Comparison of ENCODE assay signal across 8 mouse cellular contexts in genomic region chrX:121479402-121479989, GRCm38 (mm10).
DNase-seq lines count a peak whose midpoint lies in the region; ATAC-seq and TF ChIP-seq lines count a peak whose summit lies in the region.

No protein-coding gene starts in this region.

- WGBS in heart, embryonic 12.5 days = 23% methylated on average over 4 of the region's 4 CpGs
- 21% methylated on average over 4 of the region's 4 CpGs for WGBS in neural tube, embryonic 13.5 days
- WGBS in stomach, postnatal 0 days = 18% methylated on average over 4 of the region's 4 CpGs

- peak overlapping the region; percentile 52 for H3K4me2 ChIP-seq in heart, embryonic 12.5 days
- 0 out of 2 replicates have a peak overlapping the region, but pooled peaks have one; percentile 5 for H3K4me2 ChIP-seq in neural tube, embryonic 13.5 days
- H3K4me2 ChIP-seq in stomach, postnatal 0 days (replicated peaks; ENCODE audit: low read depth) = no peak overlapping the region

- no peaks in the 10 kb centered on the region for H3K4me1 ChIP-seq in heart, embryonic 12.5 days (replicated peaks)
- no peaks in the 10 kb centered on the region for H3K4me1 ChIP-seq in neural tube, embryonic 13.5 days (replicated peaks)
- H3K4me1 ChIP-seq in stomach, postnatal 0 days (replicated peaks; ENCODE audit: control insufficient read depth, insufficient read depth) = no peaks in the 10 kb centered on the region

- ATAC-seq in heart, embryonic 12.5 days (ENCODE audit: insufficient number of reproducible peaks, low FRiP score) = no peak
- ATAC-seq in neural tube, embryonic 13.5 days (ENCODE audit: low read depth) = no peak
- 0 out of 2 replicates have a peak, but pooled peaks have one; percentile 21 for ATAC-seq in stomach, postnatal 0 days (ENCODE audit: low FRiP score, low TSS enrichment)

- no peak for DNase-seq in heart, adult 9 months (ENCODE audit: low spot score in 2 of 2)
- no peak for DNase-seq in neural tube, embryonic 10.5 days (ENCODE audit: extremely low spot score, low spot score)
- DNase-seq in lung, adult 18-20 months = peak; percentile 5 to 23
- no peak for DNase-seq in stomach, postnatal 0 days (ENCODE audit: low spot score)
- DNase-seq in urinary bladder, postnatal 36 days (ENCODE audit: low spot score in 2 of 2) = no peak
- no peak for DNase-seq in gastrocnemius, postnatal 4 days (ENCODE audit: low spot score in 2 of 2)

- H3K4me3 ChIP-seq in heart, embryonic 12.5 days = no peak overlapping the region
- no peak overlapping the region for H3K4me3 ChIP-seq in neural tube, embryonic 13.5 days
- H3K4me3 ChIP-seq in stomach, postnatal 0 days (ENCODE audit: low read depth, low read length) = no peak overlapping the region

- no peaks in the 10 kb centered on the region for H3K36me3 ChIP-seq in heart, embryonic 12.5 days
- no peaks in the 10 kb centered on the region for H3K36me3 ChIP-seq in neural tube, embryonic 13.5 days
- no peaks in the 10 kb centered on the region for H3K36me3 ChIP-seq in stomach, postnatal 0 days (ENCODE audit: control insufficient read depth, insufficient read depth, low read length)

- no peaks in the 10 kb centered on the region for H3K27me3 ChIP-seq in heart, embryonic 12.5 days (replicated peaks)
- H3K27me3 ChIP-seq in neural tube, embryonic 13.5 days = no peaks in the 10 kb centered on the region
- H3K27me3 ChIP-seq in stomach, postnatal 0 days (ENCODE audit: control insufficient read depth, insufficient read depth, low read length) = no peaks in the 10 kb centered on the region

- TF ChIP-seq EP300 in stomach, postnatal 0 days (optimal IDR thresholded peaks at IDR 0.05) = no peak

- TF ChIP-seq CTCF in stomach, postnatal 0 days (IDR thresholded peaks at IDR 0.05; ENCODE audit: low read depth) = no peak

- no peak overlapping the region for H3K9ac ChIP-seq in heart, embryonic 12.5 days
- H3K9ac ChIP-seq in neural tube, embryonic 13.5 days = no peak overlapping the region
- no peak overlapping the region for H3K9ac ChIP-seq in stomach, postnatal 0 days (ENCODE audit: low read length)

- H3K9me3 ChIP-seq in heart, embryonic 12.5 days (replicated peaks) = no peaks in the 10 kb centered on the region
- H3K9me3 ChIP-seq in neural tube, embryonic 13.5 days = no peaks in the 10 kb centered on the region
- H3K9me3 ChIP-seq in stomach, postnatal 0 days (ENCODE audit: control insufficient read depth, low read length) = no peaks in the 10 kb centered on the region

- no peak overlapping the region for H3K27ac ChIP-seq in heart, embryonic 12.5 days (ENCODE audit: poor library complexity, severe bottlenecking)
- no peak overlapping the region for H3K27ac ChIP-seq in neural tube, embryonic 13.5 days (replicated peaks)
- H3K27ac ChIP-seq in stomach, postnatal 0 days (replicated peaks) = no peak overlapping the region

Comparison
In these comparisons a context has a peak if more than half of its experiments do, and no peak if none do; other contexts are left out.
1. DNase-seq: peak in lung, adult 18-20 months (2 of 2); none in heart, adult 9 months (0 of 2), neural tube, embryonic 10.5 days (single experiment), stomach, postnatal 0 days (single experiment), urinary bladder, postnatal 36 days (0 of 2) and gastrocnemius, postnatal 4 days (0 of 2).